Mouse (Mus musculus) mouse embryonic stem cell (cell line): ENCODE data around the gene Mob1a.

Source experiments
- in situ Hi-C, 2 experiments: fragments of 300-500 bp; cut with MboI; formaldehyde crosslinking; loops; 1 replicate in 1 of 2; 3 replicates in 1 of 2; pipeline ENCODE4 v1.14.3; 2019 to 2020; ENCODE audit warnings: low sequenced_read_pairs in 2 of 2, low pct_unique_long_range_greater_than_20kb in 1 of 2, mixed read lengths in 1 of 2; ENCODE audit not compliant: unreplicated experiment in 1 of 2

The Mob1a gene

DNA sequence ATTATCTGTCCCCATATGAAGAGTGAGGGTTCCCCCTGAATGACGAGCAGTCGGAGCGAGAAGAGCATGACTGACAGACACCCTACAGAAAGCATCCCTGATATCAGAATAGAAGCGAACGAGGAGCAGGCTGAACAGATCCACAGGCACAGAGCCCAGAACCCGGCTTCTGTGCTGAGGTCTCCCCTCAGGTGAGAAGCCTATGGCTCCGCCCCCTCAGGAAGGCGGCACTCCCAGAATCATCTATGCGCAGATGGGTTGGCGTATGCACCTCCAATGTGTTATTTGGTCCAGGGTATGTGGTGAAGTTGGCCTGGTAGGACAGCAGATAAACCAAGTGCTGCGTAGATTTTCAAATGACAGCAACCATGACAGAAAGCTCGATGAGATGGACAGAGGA, 37.3 kb downstream of the Mob1a start:
- in situ Hi-C loops, result loop anchor here in 1 of 2 experiments (25.0 kb wide), 1 partner anchor 299 kb away; the partner anchor contains the start of gene Clec4f

DNA sequence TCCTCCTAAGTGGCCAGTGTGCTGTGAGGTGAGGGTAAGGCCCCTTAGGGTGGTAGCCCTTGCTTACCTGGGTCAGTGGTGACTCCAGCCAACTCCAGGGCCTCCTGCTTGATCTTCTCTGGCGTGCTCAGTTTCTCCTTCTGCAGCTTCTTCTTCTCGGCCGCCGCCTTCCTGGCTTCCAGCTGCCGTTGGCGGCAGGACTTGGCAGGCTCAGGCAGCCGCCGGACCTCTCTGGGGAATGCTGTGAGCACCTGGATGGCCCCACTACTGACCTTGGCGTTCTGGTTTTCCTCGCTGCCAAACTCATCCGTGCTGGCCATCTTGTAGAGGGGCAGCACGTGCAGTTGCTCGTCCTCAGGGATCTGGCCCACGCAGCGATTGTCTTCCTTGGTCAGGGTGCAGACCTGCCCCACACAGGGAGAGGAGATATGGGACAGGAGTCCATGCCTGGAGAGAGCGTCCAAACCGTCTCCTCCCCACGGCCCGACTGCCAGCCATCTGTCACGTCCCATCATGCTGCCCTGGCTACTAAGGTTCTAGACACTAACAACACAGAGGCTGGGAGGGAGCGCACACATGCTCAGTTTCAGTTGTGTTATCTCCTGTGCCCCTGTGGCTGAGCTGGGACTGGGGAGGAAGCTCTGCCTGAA, 44.6 kb downstream of the Mob1a start:
- in situ Hi-C loops, result loop anchor here in 1 of 2 experiments (25.0 kb wide), 1 partner anchor 292 kb away; the partner anchor contains the start of gene Clec4f

DNA sequence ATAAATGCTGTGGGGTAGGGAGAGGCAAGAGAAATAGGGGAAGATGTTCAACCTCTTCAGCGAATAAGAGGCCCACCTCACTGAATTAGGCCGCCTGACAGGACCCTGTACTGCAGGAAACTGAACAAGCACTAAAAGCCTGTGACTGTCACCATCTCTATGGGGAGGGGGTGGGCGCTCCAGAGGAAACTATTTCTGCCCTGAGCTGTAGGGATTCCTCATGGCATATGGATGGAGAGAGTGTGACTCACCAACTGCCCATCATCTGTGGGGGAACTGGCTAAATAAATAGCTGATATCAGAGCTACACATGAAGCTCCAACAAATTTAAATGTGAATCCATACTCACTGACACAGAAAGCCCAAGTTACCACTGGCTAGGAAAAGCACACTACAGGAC, 45.5 kb downstream of the Mob1a start:
- in situ Hi-C loops, result loop anchor here in 1 of 2 experiments (25.0 kb wide), 1 partner anchor 291 kb away; the partner anchor contains the start of gene Clec4f

DNA sequence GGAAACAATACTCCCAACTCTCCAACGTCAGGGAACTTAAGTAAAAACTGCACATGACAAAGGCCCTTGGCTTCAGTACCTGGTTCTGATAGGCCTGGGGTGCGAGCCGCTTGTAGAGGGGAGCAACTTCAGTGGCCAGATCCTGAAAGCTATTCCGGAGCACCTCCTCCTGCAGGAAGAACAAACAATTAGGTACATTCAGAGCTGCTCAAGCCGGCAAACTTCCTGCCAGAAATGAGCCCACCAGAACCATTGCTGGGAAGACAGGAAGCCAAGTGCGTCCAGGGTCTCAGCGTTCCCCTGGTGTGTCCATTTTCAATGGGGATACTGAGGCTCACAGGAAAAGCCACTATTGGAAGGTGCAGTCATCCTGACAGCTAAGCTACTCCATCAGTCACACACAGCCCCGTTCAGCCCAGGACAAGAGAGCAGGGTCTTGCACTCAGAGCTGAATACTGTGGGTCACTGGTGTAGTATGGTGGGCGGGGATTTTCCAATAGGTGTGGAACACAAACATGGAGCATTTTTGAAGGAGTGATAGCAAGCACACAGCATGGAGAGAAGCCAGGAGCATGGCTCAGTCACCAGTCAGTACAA, 48.0 kb downstream of the Mob1a start:
- in situ Hi-C loops, result loop anchor here in 1 of 2 experiments (25.0 kb wide), 1 partner anchor 288 kb away; the partner anchor contains the start of gene Clec4f

DNA sequence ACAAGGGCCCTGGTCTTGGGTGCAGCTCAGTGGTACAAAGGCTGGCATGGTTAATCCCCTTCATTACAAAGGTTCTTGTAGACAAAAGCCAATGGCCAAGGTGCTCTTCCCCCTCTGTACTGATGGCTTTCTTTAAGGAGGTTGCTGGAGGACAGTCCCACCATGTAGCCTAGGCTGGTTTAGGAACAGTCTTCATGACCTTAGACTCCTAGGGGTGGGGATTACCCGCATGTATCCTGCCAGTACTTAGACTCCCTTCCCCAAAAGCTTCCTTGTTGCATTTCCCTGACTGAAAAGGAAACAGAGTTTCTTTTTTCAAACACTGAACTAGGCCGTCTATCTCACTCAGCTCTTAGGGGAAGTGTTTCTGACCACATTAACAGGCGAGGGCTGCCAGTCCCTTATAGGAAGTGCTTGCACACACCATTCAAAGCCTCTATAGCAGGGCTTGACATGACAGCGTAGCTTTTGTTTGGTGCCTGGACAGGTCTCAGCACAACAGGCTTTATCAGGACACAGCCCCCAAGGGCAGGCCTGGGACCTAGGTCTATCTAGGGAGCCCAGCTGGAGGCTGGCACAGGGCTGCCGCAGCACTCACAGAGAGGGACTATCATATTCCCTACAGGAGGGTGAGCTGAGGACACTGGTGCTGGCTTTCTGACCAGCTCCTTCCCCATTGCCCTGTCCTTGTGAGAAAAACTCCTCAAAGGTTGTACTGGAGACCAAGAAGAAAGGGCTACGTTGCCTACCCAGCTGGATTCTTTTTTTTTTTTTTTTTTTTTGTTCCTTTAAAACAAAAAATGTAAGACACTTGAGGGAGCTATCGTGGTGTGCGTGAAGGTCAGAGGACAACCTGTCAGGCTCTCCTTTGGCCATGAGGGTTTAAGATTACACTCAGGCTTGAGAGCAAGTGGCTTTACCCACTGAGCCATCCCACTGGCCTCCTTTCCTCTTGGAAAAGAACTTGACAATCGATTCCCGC, 56.0 kb downstream of the Mob1a start:
- in situ Hi-C loops, result no loop called here

DNA sequence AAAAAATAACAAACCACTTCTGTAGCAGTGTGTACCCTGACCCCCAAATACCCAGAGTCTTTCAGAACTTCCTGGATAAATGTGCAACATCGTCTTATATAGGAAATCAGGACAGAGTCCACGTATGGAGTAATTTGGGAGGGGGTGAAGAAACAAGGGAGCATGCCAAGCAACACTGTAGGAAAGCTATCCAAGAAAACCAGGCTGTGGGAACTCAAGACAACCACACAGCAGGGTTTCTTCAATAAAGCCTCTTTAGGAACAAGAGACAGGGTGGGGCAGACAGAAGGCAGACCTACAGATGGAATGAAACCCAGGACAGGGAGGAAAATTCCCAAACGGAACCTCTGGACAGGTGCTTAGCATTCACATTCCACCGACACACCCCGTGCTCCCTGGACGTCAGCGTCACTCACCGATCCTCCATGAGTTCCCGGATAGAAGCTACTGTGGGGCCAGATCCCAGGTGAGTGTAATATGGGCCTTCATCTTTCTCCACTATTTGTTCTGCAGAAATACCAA, 59.8 kb downstream of the Mob1a start:
- in situ Hi-C loops, result no loop called here

DNA sequence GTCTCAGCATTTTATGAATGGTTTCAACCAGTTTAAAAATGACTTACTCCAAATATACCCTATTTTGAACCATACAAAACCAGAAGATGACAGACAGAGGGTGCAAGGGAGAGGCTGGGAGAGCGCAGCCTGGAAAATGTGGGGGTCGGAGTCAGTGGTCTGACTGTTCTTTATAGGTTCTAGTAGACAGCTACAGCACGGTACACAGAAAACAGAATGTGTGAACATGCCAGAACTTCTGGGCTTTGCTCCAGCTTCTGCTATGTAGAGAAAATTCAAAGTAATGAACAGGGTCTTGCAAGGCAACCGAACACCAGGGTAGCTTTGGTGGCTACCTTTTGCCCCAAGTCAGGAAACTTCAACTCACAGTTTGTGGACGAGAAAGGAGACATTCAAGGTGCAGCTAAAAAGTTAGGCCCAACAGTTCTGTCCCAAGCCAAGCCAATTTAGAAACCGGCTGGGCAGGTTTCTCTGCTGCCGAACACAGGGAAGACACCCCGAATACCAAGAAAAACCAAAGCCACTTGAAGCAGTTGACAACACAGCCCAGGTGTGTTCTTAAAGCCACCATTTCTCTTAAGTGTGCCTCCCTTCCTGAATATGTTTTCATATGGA, 66.5 kb downstream of the Mob1a start:
- in situ Hi-C loops, result no loop called here
